Mouse (Mus musculus) MN1 (cell line): Measurements from ENCODE around the gene Adam8.

Experiments
- DNase-seq: peaks from one replicate; pipeline ENCODE4 v3.0.0-alpha.2; 2016; ENCODE audit warnings: low spot score

The Adam8 gene

GRCm38 (mm10) chr7:139979011-139979719, 13.2 kb downstream of the Adam8 start:
- peak; percentile 50 for DNase-seq

- peak; percentile 86 for DNase-seq
These were observed 14.0 kb downstream of the Adam8 start, which contains the start of gene 6430531B16Rik for GRCm38 (mm10) chr7:139978278-139978892. 6430531B16Rik (minus strand) TSS chr7:139978755.

GRCm38 (mm10) chr7:139975471-139975870, 16.9 kb downstream of the Adam8 start:
- DNase-seq, result no peak

GRCm38 (mm10) chr7:139974307-139974706, 18.1 kb downstream of the Adam8 start:
- no peak for DNase-seq

- peak; percentile 64 for DNase-seq
These were observed 19.4 kb downstream of the Adam8 start for GRCm38 (mm10) chr7:139972923-139973331.

- DNase-seq, result peak; percentile 57
These were observed 20.9 kb downstream of the Adam8 start for GRCm38 (mm10) chr7:139971436-139971835.

- DNase-seq, result no peak
These were observed 21.4 kb downstream of the Adam8 start for GRCm38 (mm10) chr7:139970979-139971378.

- no peak for DNase-seq
These were observed 22.0 kb downstream of the Adam8 start for GRCm38 (mm10) chr7:139970216-139970919.

- peak; percentile 84 for DNase-seq
These were observed 22.8 kb downstream of the Adam8 start for GRCm38 (mm10) chr7:139969348-139970130.

GRCm38 (mm10) chr7:139968428-139968827, 23.9 kb downstream of the Adam8 start:
- DNase-seq, result no peak

- DNase-seq, result no peak
These were observed 25.2 kb downstream of the Adam8 start for GRCm38 (mm10) chr7:139967175-139967574.

GRCm38 (mm10) chr7:139963814-139964213, 28.5 kb downstream of the Adam8 start:
- DNase-seq, result no peak

GRCm38 (mm10) chr7:139961141-139961540, 31.2 kb downstream of the Adam8 start:
- DNase-seq, result no peak

- DNase-seq, result no peak
These were observed 34.4 kb downstream of the Adam8 start for GRCm38 (mm10) chr7:139957958-139958357.

GRCm38 (mm10) chr7:139957437-139957836, 34.9 kb downstream of the Adam8 start:
- no peak for DNase-seq

- no peak for DNase-seq
These were observed 35.7 kb downstream of the Adam8 start for GRCm38 (mm10) chr7:139956658-139957057.

GRCm38 (mm10) chr7:139955505-139955904, 36.9 kb downstream of the Adam8 start:
- DNase-seq, result no peak

GRCm38 (mm10) chr7:139951991-139952633, 40.2 kb downstream of the Adam8 start:
- no peak for DNase-seq

GRCm38 (mm10) chr7:139951079-139951478, 41.3 kb downstream of the Adam8 start:
- no peak for DNase-seq

GRCm38 (mm10) chr7:139950283-139950971, 41.9 kb downstream of the Adam8 start:
- DNase-seq, result peak; percentile 49

- peak; percentile 74 for DNase-seq
These were observed 42.5 kb downstream of the Adam8 start for GRCm38 (mm10) chr7:139949893-139950282.
